Mouse (Mus musculus): ENCODE results near the gene Zfand2b. TPM values are rescaled to one million over a fixed set of nuclear protein-coding genes. Genes with fewer than 3 reads are reported as not detected.

The Zfand2b gene
- polyA plus RNA-seq, 1 experiment from 2014 or later: 36.7 TPM

DNA sequence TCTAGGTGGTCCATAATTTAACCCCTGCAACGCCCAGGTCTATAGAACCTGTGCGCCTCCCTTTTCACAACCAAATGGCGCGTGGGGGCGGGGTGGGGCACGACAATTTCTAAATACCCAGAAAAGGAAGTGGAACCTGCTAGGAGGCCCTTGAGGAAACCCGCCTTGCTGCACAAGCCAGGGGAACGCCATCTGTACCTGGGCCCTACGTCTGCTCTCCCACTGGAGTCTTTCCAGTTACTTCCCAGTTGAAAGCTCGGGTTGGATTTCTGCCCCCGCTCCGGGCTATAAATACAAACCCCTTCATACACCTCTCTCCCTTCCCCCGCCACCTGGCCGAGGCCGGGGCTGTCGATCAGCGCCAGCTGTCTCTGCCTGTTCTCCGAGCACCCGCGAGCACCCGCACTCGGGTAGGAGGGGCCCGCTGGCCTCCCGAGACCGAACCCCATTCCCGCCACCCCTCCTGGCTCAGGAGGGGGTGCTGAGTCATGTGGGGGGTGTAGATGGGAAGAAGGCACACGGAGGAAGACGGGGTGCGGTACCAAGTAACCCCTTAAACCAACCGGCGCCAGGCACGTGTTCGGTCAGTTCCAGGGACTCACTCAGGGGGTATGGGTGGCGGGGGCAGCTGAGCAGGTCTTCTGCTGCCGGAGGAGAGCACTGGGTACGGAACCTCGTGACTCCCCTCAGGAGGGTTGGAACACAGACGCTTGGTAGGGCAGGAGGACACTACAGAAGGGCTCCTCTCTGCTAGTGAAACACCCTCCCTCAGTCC lies 50.0 kb downstream of the Zfand2b start:
- Histone ChIP-seq H3K27ac (no peak overlapping the region), H3K4me3 (replicated peaks; ENCODE audit: low read length) (peak overlapping the region; percentile 53), H3K36me3 (replicated peaks; ENCODE audit: control insufficient read depth, insufficient read depth) (peaks cover 21% of the 10 kb centered on the region), H3K9me3 (ENCODE audit: control insufficient read depth, low read length) (no peaks in the 10 kb centered on the region), H3K4me1 (replicated peaks; ENCODE audit: control insufficient read depth, insufficient read depth, low read length) (peaks cover 13% of the 10 kb centered on the region), H3K9ac (peak overlapping the region; percentile 58), H3K27me3 (ENCODE audit: control insufficient read depth, insufficient read depth, low read length) (peaks cover 61% of the 10 kb centered on the region), H3K4me2 (replicated peaks) (peak overlapping the region; percentile 89)
- ATAC-seq (ENCODE audit: low FRiP score) (peak; percentile 49), DNase-seq (ENCODE audit: low spot score) (no peak)
- 2% methylated on average over 38 of the region's 38 CpGs for WGBS

DNA sequence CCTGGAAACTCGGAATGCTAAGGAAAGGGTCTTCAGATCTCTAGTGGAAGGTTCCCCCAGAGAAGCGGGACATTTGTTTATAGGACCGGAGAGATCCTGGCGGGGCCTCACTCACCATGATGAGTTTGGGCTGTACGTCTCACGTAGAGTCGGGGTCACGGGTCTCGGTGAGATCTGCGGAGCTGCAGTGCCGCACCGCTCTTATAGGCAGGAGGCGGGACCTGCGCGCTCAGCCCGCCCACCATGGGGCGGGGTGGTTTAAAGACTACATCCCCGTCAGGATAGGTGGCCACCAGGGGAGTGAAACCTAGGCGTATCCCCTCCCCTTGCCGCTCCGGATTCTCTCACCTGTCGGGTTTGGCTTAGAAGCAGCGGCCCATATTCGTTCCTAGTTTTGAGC lies 50.6 kb downstream of the Zfand2b start:
- H3K9ac ChIP-seq: peak overlapping the region; percentile 58
- ATAC-seq (ENCODE audit: low FRiP score) (peak; percentile 82), DNase-seq (ENCODE audit: low spot score) (peak; percentile 75)
- under 1% methylated on average over 24 of the region's 24 CpGs for WGBS
- peaks cover 13% of the 10 kb centered on the region for H3K4me1 ChIP-seq (replicated peaks; ENCODE audit: control insufficient read depth, insufficient read depth, low read length)
- peak overlapping the region; percentile 53 for H3K4me3 ChIP-seq (replicated peaks; ENCODE audit: low read length)
- peak overlapping the region; percentile 89 for H3K4me2 ChIP-seq (replicated peaks)
- no peaks in the 10 kb centered on the region for H3K9me3 ChIP-seq (ENCODE audit: control insufficient read depth, low read length)
- H3K36me3 ChIP-seq (replicated peaks; ENCODE audit: control insufficient read depth, insufficient read depth): peaks cover 14% of the 10 kb centered on the region
- H3K27me3 ChIP-seq (ENCODE audit: control insufficient read depth, insufficient read depth, low read length): peaks cover 61% of the 10 kb centered on the region
- H3K27ac ChIP-seq: no peak overlapping the region

GRCm38 (mm10) chr1:75219531-75219930 lies 51.1 kb downstream of the Zfand2b start, which contains the start of gene Tuba4a:
Gene Tuba4a (minus strand): TSS chr1:75219865.
- H3K9me3 ChIP-seq (ENCODE audit: control insufficient read depth, low read length): no peaks in the 10 kb centered on the region
- peak within 1 kb of the TSS; percentile 53 for H3K4me3 ChIP-seq (replicated peaks; ENCODE audit: low read length)
- no peak within 1 kb of the TSS for H3K27ac ChIP-seq
- peaks cover 10% of the 10 kb centered on the region for H3K36me3 ChIP-seq (replicated peaks; ENCODE audit: control insufficient read depth, insufficient read depth)
- peaks cover 61% of the 10 kb centered on the region for H3K27me3 ChIP-seq (ENCODE audit: control insufficient read depth, insufficient read depth, low read length)
- ATAC-seq (ENCODE audit: low FRiP score) (peak; percentile 69), DNase-seq (ENCODE audit: low spot score) (no peak)
- H3K4me1 ChIP-seq (replicated peaks; ENCODE audit: control insufficient read depth, insufficient read depth, low read length): peaks cover 13% of the 10 kb centered on the region
- under 1% methylated on average over 34 of the region's 34 CpGs for WGBS
- peak within 1 kb of the TSS; percentile 89 for H3K4me2 ChIP-seq (replicated peaks)
- peak within 1 kb of the TSS; percentile 58 for H3K9ac ChIP-seq

Small RNA genes within 50 kb of the gene (microRNA-seq; reads per million reads assigned to microRNA genes)
- not detected for gene Gm27943

Other genes starting within 250 kb of the Zfand2b start
- gene Cfap65, start 233.0 kb upstream of the Zfand2b start, polyA plus RNA-seq (2014; fragmentation: Nextera tagmentation; extraction: Ambion mirVana): 1.2 and 1.4 TPM in 2 replicates
- gene Ihh, start 217.0 kb upstream of the Zfand2b start, polyA plus RNA-seq (2014; fragmentation: Nextera tagmentation; extraction: Ambion mirVana): 0.32 and 0.35 TPM in 2 replicates
- gene Nhej1, start 43.4 kb upstream of the Zfand2b start, polyA plus RNA-seq (2014; fragmentation: Nextera tagmentation; extraction: Ambion mirVana): 6.8 and 7.5 TPM in 2 replicates
- gene Slc23a3, start 34.8 kb upstream of the Zfand2b start, polyA plus RNA-seq (2014; fragmentation: Nextera tagmentation; extraction: Ambion mirVana): not detected in 2 replicates
- 42.4 and 47.4 TPM in 2 replicates for gene Cnppd1, start 25.9 kb upstream of the Zfand2b start, polyA plus RNA-seq (2014; fragmentation: Nextera tagmentation; extraction: Ambion mirVana)
- 136 and 156 TPM in 2 replicates for gene Retreg2, start 25.9 kb upstream of the Zfand2b start, polyA plus RNA-seq (2014; fragmentation: Nextera tagmentation; extraction: Ambion mirVana)
- gene Abcb6, start 11.7 kb downstream of the Zfand2b start, polyA plus RNA-seq (2014; fragmentation: Nextera tagmentation; extraction: Ambion mirVana): 39.0 and 39.7 TPM in 2 replicates
- 16.7 and 18.4 TPM in 2 replicates for gene Ankzf1, start 23.5 kb downstream of the Zfand2b start, polyA plus RNA-seq (2014; fragmentation: Nextera tagmentation; extraction: Ambion mirVana)
- gene Atg9a, start 23.6 kb downstream of the Zfand2b start, polyA plus RNA-seq (2014; fragmentation: Nextera tagmentation; extraction: Ambion mirVana): 53.6 and 59.5 TPM in 2 replicates
- 15.8 and 19.5 TPM in 2 replicates for gene Glb1l, start 42.2 kb downstream of the Zfand2b start, polyA plus RNA-seq (2014; fragmentation: Nextera tagmentation; extraction: Ambion mirVana)
- gene Stk16, start 42.2 kb downstream of the Zfand2b start, polyA plus RNA-seq (2014; fragmentation: Nextera tagmentation; extraction: Ambion mirVana): 121 and 128 TPM in 2 replicates
- gene Tuba4a, start 51.2 kb downstream of the Zfand2b start, polyA plus RNA-seq (2014; fragmentation: Nextera tagmentation; extraction: Ambion mirVana): 13.8 and 20.8 TPM in 2 replicates
- gene A630095N17Rik, start 63.5 kb downstream of the Zfand2b start, polyA plus RNA-seq (2014; fragmentation: Nextera tagmentation; extraction: Ambion mirVana): not detected in 2 replicates
- 39.5 and 45.2 TPM in 2 replicates for gene Dnajb2, start 67.8 kb downstream of the Zfand2b start, polyA plus RNA-seq (2014; fragmentation: Nextera tagmentation; extraction: Ambion mirVana)
- gene Ptprn, start 95.9 kb downstream of the Zfand2b start, polyA plus RNA-seq (2014; fragmentation: Nextera tagmentation; extraction: Ambion mirVana): 26.1 and 34.8 TPM in 2 replicates
- 232 and 253 TPM in 2 replicates for gene Resp18, start 109.8 kb downstream of the Zfand2b start, polyA plus RNA-seq (2014; fragmentation: Nextera tagmentation; extraction: Ambion mirVana)
- gene Dnpep, start 149.3 kb downstream of the Zfand2b start, polyA plus RNA-seq (2014; fragmentation: Nextera tagmentation; extraction: Ambion mirVana): 132 and 141 TPM in 2 replicates
- gene Des, start 191.7 kb downstream of the Zfand2b start, polyA plus RNA-seq (2014; fragmentation: Nextera tagmentation; extraction: Ambion mirVana): 1.0 and 1.7 TPM in 2 replicates
- 18.0 and 22.9 TPM in 2 replicates for gene Speg, start 206.7 kb downstream of the Zfand2b start, polyA plus RNA-seq (2014; fragmentation: Nextera tagmentation; extraction: Ambion mirVana)